Mouse (Mus musculus): ENCODE data around the gene Ttl. TPM values are rescaled to one million over a fixed set of nuclear protein-coding genes. Genes with fewer than 3 reads are reported as not detected.
A peak's percentile ranks its signal among the peaks of the same experiment; 100 is the strongest.

Ttl gene
- polyA plus RNA-seq, 1 experiment, result 16.5 TPM

DNA sequence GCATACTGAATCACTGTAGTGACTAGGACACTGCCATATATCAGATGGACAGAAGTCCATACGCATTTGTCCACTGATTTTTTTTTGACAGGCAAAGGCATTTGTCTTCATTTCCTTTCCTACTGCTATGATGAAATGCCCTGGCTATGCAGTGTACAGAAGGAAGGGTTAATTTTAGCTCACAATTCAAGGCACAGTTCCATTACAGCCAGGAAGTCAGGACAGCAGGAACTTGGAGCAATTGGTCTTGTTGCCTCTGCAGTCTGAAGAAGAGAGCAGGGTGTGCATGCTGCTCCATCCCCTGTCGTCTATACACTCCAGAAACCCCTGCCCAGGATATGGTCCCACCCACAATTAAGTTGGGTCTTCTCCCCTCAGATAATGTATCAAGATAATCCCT lies 13.5 kb downstream of the Ttl start:
- TF ChIP-seq CTCF (IDR thresholded peaks at IDR 0.05; ENCODE audit: borderline replicate concordance, insufficient read depth, low read length), result no peak
- no peak for TF ChIP-seq POLR2A (IDR thresholded peaks at IDR 0.05; ENCODE audit: low read depth, low read length)
- Histone ChIP-seq H3K4me1 (ENCODE audit: control insufficient read depth, insufficient read depth, low read length) (no peaks in the 10 kb centered on the region), H3K27ac (ENCODE audit: insufficient read depth, low read length) (no peak overlapping the region), H3K4me3 (ENCODE audit: insufficient read depth, low read length) (no peak overlapping the region)

- TF ChIP-seq CTCF (IDR thresholded peaks at IDR 0.05; ENCODE audit: borderline replicate concordance, insufficient read depth, low read length), result no peak
- no peak for TF ChIP-seq POLR2A (IDR thresholded peaks at IDR 0.05; ENCODE audit: low read depth, low read length)
- Histone ChIP-seq H3K4me3 (ENCODE audit: insufficient read depth, low read length) (no peak overlapping the region), H3K4me1 (ENCODE audit: control insufficient read depth, insufficient read depth, low read length) (no peaks in the 10 kb centered on the region), H3K27ac (ENCODE audit: insufficient read depth, low read length) (no peak overlapping the region)
These were observed 15.4 kb downstream of the Ttl start for GRCm38 (mm10) chr2:129081097-129081496.

- Histone ChIP-seq H3K4me1 (ENCODE audit: control insufficient read depth, insufficient read depth, low read length) (no peaks in the 10 kb centered on the region), H3K4me3 (ENCODE audit: insufficient read depth, low read length) (no peak overlapping the region), H3K27ac (ENCODE audit: insufficient read depth, low read length) (no peak overlapping the region)
- no peak for TF ChIP-seq POLR2A (IDR thresholded peaks at IDR 0.05; ENCODE audit: low read depth, low read length)
- no peak for TF ChIP-seq CTCF (IDR thresholded peaks at IDR 0.05; ENCODE audit: borderline replicate concordance, insufficient read depth, low read length)
These were observed 17.8 kb downstream of the Ttl start for GRCm38 (mm10) chr2:129083514-129083913.

DNA sequence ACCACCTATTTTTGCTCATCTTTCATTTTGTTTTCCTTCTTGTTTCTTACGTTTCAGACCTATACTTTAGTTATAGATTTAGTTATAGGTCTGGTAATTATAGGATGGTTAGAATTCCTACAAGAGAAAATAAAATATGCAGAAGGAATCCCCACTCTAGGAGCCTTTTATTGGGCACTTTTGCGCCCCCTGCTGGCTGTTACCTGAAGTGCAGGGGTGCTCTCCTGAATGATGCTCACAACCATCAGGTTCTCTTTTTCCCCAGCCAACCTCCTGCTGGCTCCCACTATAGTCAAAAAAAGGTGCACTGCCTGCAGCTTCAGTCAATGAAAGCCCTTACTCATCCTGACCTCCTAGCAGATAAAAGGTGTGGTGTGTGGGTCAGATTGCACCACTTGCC lies 19.2 kb downstream of the Ttl start:
- H3K4me1 ChIP-seq (ENCODE audit: control insufficient read depth, insufficient read depth, low read length), result no peaks in the 10 kb centered on the region
- no peak overlapping the region for H3K4me3 ChIP-seq (ENCODE audit: insufficient read depth, low read length)
- no peak for TF ChIP-seq POLR2A (IDR thresholded peaks at IDR 0.05; ENCODE audit: low read depth, low read length)
- peak; percentile 41; the same call in 1 of the 2 replicates for TF ChIP-seq CTCF (IDR thresholded peaks at IDR 0.05; ENCODE audit: borderline replicate concordance, insufficient read depth, low read length)
- H3K27ac ChIP-seq (ENCODE audit: insufficient read depth, low read length), result no peak overlapping the region

- Histone ChIP-seq H3K27ac (ENCODE audit: insufficient read depth, low read length) (no peak overlapping the region), H3K4me1 (ENCODE audit: control insufficient read depth, insufficient read depth, low read length) (no peaks in the 10 kb centered on the region), H3K4me3 (ENCODE audit: insufficient read depth, low read length) (no peak overlapping the region)
- no peak for TF ChIP-seq POLR2A (IDR thresholded peaks at IDR 0.05; ENCODE audit: low read depth, low read length)
- no peak for TF ChIP-seq CTCF (IDR thresholded peaks at IDR 0.05; ENCODE audit: borderline replicate concordance, insufficient read depth, low read length)
These were observed 21.8 kb downstream of the Ttl start for GRCm38 (mm10) chr2:129087520-129087919.

GRCm38 (mm10) chr2:129090370-129090769 lies 24.6 kb downstream of the Ttl start:
- H3K27ac ChIP-seq (ENCODE audit: insufficient read depth, low read length), result no peak overlapping the region
- H3K4me3 ChIP-seq (ENCODE audit: insufficient read depth, low read length), result no peak overlapping the region
- H3K4me1 ChIP-seq (ENCODE audit: control insufficient read depth, insufficient read depth, low read length), result no peaks in the 10 kb centered on the region
- TF ChIP-seq CTCF (IDR thresholded peaks at IDR 0.05; ENCODE audit: borderline replicate concordance, insufficient read depth, low read length), result no peak
- TF ChIP-seq POLR2A (IDR thresholded peaks at IDR 0.05; ENCODE audit: low read depth, low read length), result no peak

GRCm38 (mm10) chr2:129092810-129093209 lies 27.1 kb downstream of the Ttl start:
- H3K4me3 ChIP-seq (ENCODE audit: insufficient read depth, low read length), result no peak overlapping the region
- TF ChIP-seq POLR2A (IDR thresholded peaks at IDR 0.05; ENCODE audit: low read depth, low read length) (no peak), CTCF (IDR thresholded peaks at IDR 0.05; ENCODE audit: borderline replicate concordance, insufficient read depth, low read length) (no peak)
- H3K4me1 ChIP-seq (ENCODE audit: control insufficient read depth, insufficient read depth, low read length), result no peaks in the 10 kb centered on the region

GRCm38 (mm10) chr2:129093926-129094724 lies 28.4 kb downstream of the Ttl start:
- Histone ChIP-seq H3K27ac (ENCODE audit: insufficient read depth, low read length) (no peak overlapping the region), H3K4me1 (ENCODE audit: control insufficient read depth, insufficient read depth, low read length) (no peaks in the 10 kb centered on the region), H3K4me3 (ENCODE audit: insufficient read depth, low read length) (no peak overlapping the region)
- no peak for TF ChIP-seq POLR2A (IDR thresholded peaks at IDR 0.05; ENCODE audit: low read depth, low read length)
- no peak for TF ChIP-seq CTCF (IDR thresholded peaks at IDR 0.05; ENCODE audit: borderline replicate concordance, insufficient read depth, low read length)

More at GRCm38 (mm10) chr2:129092810-129093209, 27.1 kb downstream of the Ttl start:
- H3K27ac ChIP-seq (ENCODE audit: insufficient read depth, low read length), result no peak overlapping the region

GRCm38 (mm10) chr2:129100784-129101310 lies 35.1 kb downstream of the Ttl start, which contains the start of gene Polr1b:
TSS of gene Polr1b (plus strand) at chr2:129100995.
- Histone ChIP-seq H3K4me3 (ENCODE audit: insufficient read depth, low read length) (peak within 1 kb of the TSS; percentile 92), H3K4me1 (ENCODE audit: control insufficient read depth, insufficient read depth, low read length) (peaks cover 3% of the 10 kb centered on the region; the same call in 1 of the 2 replicates), H3K27ac (ENCODE audit: insufficient read depth, low read length) (no peak within 1 kb of the TSS)
- peak; percentile 90 for TF ChIP-seq POLR2A (IDR thresholded peaks at IDR 0.05; ENCODE audit: low read depth, low read length)
- no peak for TF ChIP-seq CTCF (IDR thresholded peaks at IDR 0.05; ENCODE audit: borderline replicate concordance, insufficient read depth, low read length)

- TF ChIP-seq CTCF (IDR thresholded peaks at IDR 0.05; ENCODE audit: borderline replicate concordance, insufficient read depth, low read length) (no peak), POLR2A (IDR thresholded peaks at IDR 0.05; ENCODE audit: low read depth, low read length) (no peak)
- Histone ChIP-seq H3K27ac (ENCODE audit: insufficient read depth, low read length) (no peak overlapping the region), H3K4me3 (ENCODE audit: insufficient read depth, low read length) (no peak overlapping the region), H3K4me1 (ENCODE audit: control insufficient read depth, insufficient read depth, low read length) (no peaks in the 10 kb centered on the region)
These were observed 47.2 kb downstream of the Ttl start for GRCm38 (mm10) chr2:129112924-129113323.
